Mouse (Mus musculus) cerebellum, adult 2 months (tissue): ENCODE data around the gene Sec16a. TPM values are rescaled to one million over a fixed set of nuclear protein-coding genes. Genes with fewer than 3 reads are reported as not detected.
A peak's percentile ranks its signal among the peaks of the same experiment; 100 is the strongest.

Experiments used
- DNase-seq, 2 experiments: peaks; one replicate each; pipeline ENCODE4 v3.0.0; 2021
- H3K27ac ChIP-seq: fragments of 200-500 bp; 2 replicates; pipeline ENCODE4 v1.5.1; 2012; ENCODE audit warnings: low read length, control low read depth, inconsistent platforms; ENCODE audit not compliant: insufficient read depth
- H3K27me3 ChIP-seq: fragments of 200-500 bp; 2 replicates; pipeline ENCODE4 v1.6.1; 2012; ENCODE audit warnings: inconsistent platforms, mild to moderate bottlenecking, low read length, moderate library complexity; ENCODE audit not compliant: control insufficient read depth, insufficient read depth
- H3K4me1 ChIP-seq: fragments of 200-500 bp; 2 replicates; pipeline ENCODE4 v1.6.1; 2011; ENCODE audit warnings: low read length; ENCODE audit not compliant: control insufficient read depth, insufficient read depth
- H3K4me3 ChIP-seq: fragments of 200-500 bp; replicated peaks from 2 replicates; pipeline ENCODE3; 2011; ENCODE audit warnings: mild to moderate bottlenecking, low read depth, low read length, control low read depth; ENCODE audit not compliant: insufficient read depth
- CTCF ChIP-seq: fragments of 200-500 bp; IDR thresholded peaks from 2 replicates; pipeline ENCODE4 v1.5.1; 2011; ENCODE audit warnings: low read depth, mild to moderate bottlenecking, control low read depth, low read length, moderate library complexity, borderline replicate concordance; ENCODE audit not compliant: insufficient read depth
- POLR2A ChIP-seq: fragments of 200-500 bp; IDR thresholded peaks from 2 replicates; pipeline ENCODE4 v1.6.1; 2011; ENCODE audit warnings: low read length, control low read depth, borderline replicate concordance; ENCODE audit not compliant: insufficient read depth
- WGBS: fragments of 180-500 bp; shearing (Covaris S2); methylation state at CpG from one replicate; pipeline ENCODE4 v1.1.7; 2018; 5-methylcytosine and 5-hydroxymethylcytosine counted together
- polyA plus RNA-seq: library from polyadenylated mRNA; depleted of rRNA; stranded (reverse); fragments of >200 nt; gene quantifications from 2 replicates; pipeline ENCODE4 v1.2.3, GENCODE M21; 2012

The Sec16a gene
- polyA plus RNA-seq, 1 experiment = 43.2 TPM

GRCm38 (mm10) chr2:26408515-26409356, 36.3 kb downstream of the Sec16a start, which contains the start of gene Inpp5e:
Gene Inpp5e (minus strand): TSS chr2:26409203.
- Histone ChIP-seq H3K4me1 (peaks cover 42% of the 10 kb centered on the region), H3K27ac (peak within 1 kb of the TSS; percentile 77), H3K27me3 (no peaks in the 10 kb centered on the region), H3K4me3 (peak within 1 kb of the TSS; percentile 73)
- WGBS = under 1% methylated on average over 57 of the region's 57 CpGs
- peak; percentile 96 to 99 for DNase-seq
- TF ChIP-seq CTCF (peak; percentile 73), POLR2A (peak; percentile 40; the same call in 1 of the 2 replicates)

- H3K4me1 ChIP-seq = peaks cover 56% of the 10 kb centered on the region
- no peak overlapping the region for H3K27ac ChIP-seq
- H3K4me3 ChIP-seq = no peak overlapping the region
- TF ChIP-seq POLR2A (no peak), CTCF (no peak)
- no peaks in the 10 kb centered on the region for H3K27me3 ChIP-seq
- DNase-seq = no peak
- WGBS = 58% methylated on average over 8 of the region's 8 CpGs
Observed at GRCm38 (mm10) chr2:26403306-26403705, 41.7 kb downstream of the Sec16a start.

- DNase-seq = peak; percentile 50 to 73
- H3K4me3 ChIP-seq = no peak overlapping the region
- no peaks in the 10 kb centered on the region for H3K27me3 ChIP-seq
- WGBS = 15% methylated on average over 1 of the region's 1 CpGs
- peak overlapping the region; percentile 70 for H3K27ac ChIP-seq
- peaks cover 48% of the 10 kb centered on the region for H3K4me1 ChIP-seq
- TF ChIP-seq POLR2A (no peak), CTCF (no peak)
Observed at GRCm38 (mm10) chr2:26402265-26402664, 42.8 kb downstream of the Sec16a start.

- H3K4me3 ChIP-seq = no peak overlapping the region
- DNase-seq = no peak
- TF ChIP-seq POLR2A (no peak), CTCF (no peak)
- H3K27me3 ChIP-seq = no peaks in the 10 kb centered on the region
- 87% methylated on average over 4 of the region's 4 CpGs for WGBS
- H3K4me1 ChIP-seq = peaks cover 37% of the 10 kb centered on the region
- no peak overlapping the region for H3K27ac ChIP-seq
Observed at GRCm38 (mm10) chr2:26401023-26401422, 44.0 kb downstream of the Sec16a start.

GRCm38 (mm10) chr2:26400296-26400695, 44.7 kb downstream of the Sec16a start:
- DNase-seq = no peak
- H3K27ac ChIP-seq = no peak overlapping the region
- no peak overlapping the region for H3K4me3 ChIP-seq
- 89% methylated on average over 5 of the region's 5 CpGs for WGBS
- peaks cover 34% of the 10 kb centered on the region for H3K4me1 ChIP-seq
- TF ChIP-seq CTCF (no peak), POLR2A (no peak)
- H3K27me3 ChIP-seq = no peaks in the 10 kb centered on the region

- Histone ChIP-seq H3K27ac (no peak overlapping the region), H3K4me3 (no peak overlapping the region), H3K27me3 (no peaks in the 10 kb centered on the region), H3K4me1 (peaks cover 29% of the 10 kb centered on the region)
- 38% methylated on average over 5 of the region's 5 CpGs for WGBS
- TF ChIP-seq CTCF (no peak), POLR2A (no peak)
- no peak for DNase-seq
Observed at GRCm38 (mm10) chr2:26399647-26400046, 45.4 kb downstream of the Sec16a start.

GRCm38 (mm10) chr2:26398978-26399377, 46.0 kb downstream of the Sec16a start:
- Histone ChIP-seq H3K27ac (no peak overlapping the region), H3K27me3 (no peaks in the 10 kb centered on the region), H3K4me1 (peaks cover 28% of the 10 kb centered on the region), H3K4me3 (no peak overlapping the region)
- 70% methylated on average over 8 of the region's 8 CpGs for WGBS
- TF ChIP-seq POLR2A (no peak), CTCF (no peak)
- no peak for DNase-seq

GRCm38 (mm10) chr2:26391617-26392016, 53.4 kb downstream of the Sec16a start:
- no peak overlapping the region for H3K27ac ChIP-seq
- TF ChIP-seq CTCF (no peak), POLR2A (no peak)
- 76% methylated on average over 6 of the region's 6 CpGs for WGBS
- no peak overlapping the region for H3K4me3 ChIP-seq
- DNase-seq = no peak
- peaks cover 19% of the 10 kb centered on the region for H3K4me1 ChIP-seq
- H3K27me3 ChIP-seq = no peaks in the 10 kb centered on the region
